ENCODE assay signal across 9 mouse cellular contexts in genomic region chr6:128435474-128435873, GRCm38 (mm10). TPM values are rescaled to one million over a fixed set of nuclear protein-coding genes. Genes with fewer than 3 reads are reported as not detected.
A peak's percentile ranks its signal among the peaks of the same experiment; 100 is the strongest.
DNase-seq lines count a peak whose midpoint lies in the region; ATAC-seq and TF ChIP-seq lines count a peak whose summit lies in the region.
"Had no signal": no experiment of that assay in that cellular context is flagged by ENCODE, and none has a peak within 500 bp of the region (broad histone marks: within the 10 kb centered on the region; RNA-seq: fewer than 3 reads in every experiment).

No protein-coding gene starts in this region.

- 0 out of 2 replicates have a peak, but pooled peaks cover 3% of the 10 kb centered on the region for H3K4me1 ChIP-seq in stomach, postnatal 0 days (replicated peaks; ENCODE audit: control insufficient read depth, insufficient read depth)
- H3K4me1 ChIP-seq in forebrain, postnatal 0 days (ENCODE audit: insufficient read depth) = peaks cover 4% of the 10 kb centered on the region

- no peaks in the 10 kb centered on the region for H3K9me3 ChIP-seq in stomach, postnatal 0 days (ENCODE audit: control insufficient read depth, low read length)
- no peaks in the 10 kb centered on the region for H3K9me3 ChIP-seq in forebrain, postnatal 0 days (ENCODE audit: low read length)
- H3K9me3 ChIP-seq: midbrain, embryonic 12.5 days had no signal

- no peak overlapping the region for H3K4me3 ChIP-seq in gastrocnemius, adult 2 months
- H3K4me3 ChIP-seq in stomach, postnatal 0 days (ENCODE audit: low read depth, low read length) = no peak overlapping the region
- no peak overlapping the region for H3K4me3 ChIP-seq in forebrain, postnatal 0 days (ENCODE audit: low read depth, low read length)
- H3K4me3 ChIP-seq: midbrain, embryonic 12.5 days had no signal

- no peak for TF ChIP-seq EP300 in stomach, postnatal 0 days (optimal IDR thresholded peaks at IDR 0.05)

- WGBS in stomach, postnatal 0 days = 57% methylated on average over 5 of the region's 5 CpGs
- WGBS in forebrain, postnatal 0 days = 63% methylated on average over 5 of the region's 5 CpGs

- intact Hi-C loops in gastrocnemius, adult 2 months (cut with DNase I) = no loop called here
- intact Hi-C loops in left cerebral cortex, postnatal 25 days (cut with DNase I) = no loop called here

- peak overlapping the region; percentile 43; the same call in 1 of the 2 replicates for H3K27ac ChIP-seq in gastrocnemius, adult 2 months
- H3K27ac ChIP-seq in stomach, postnatal 0 days (replicated peaks) = no peak overlapping the region
- H3K27ac ChIP-seq in forebrain, postnatal 0 days (ENCODE audit: low read depth, low read length) = no peak overlapping the region
- H3K27ac ChIP-seq: midbrain, embryonic 12.5 days had no signal

- H3K27me3 ChIP-seq in stomach, postnatal 0 days (ENCODE audit: control insufficient read depth, insufficient read depth, low read length) = no peaks in the 10 kb centered on the region
- H3K27me3 ChIP-seq in forebrain, postnatal 0 days (ENCODE audit: insufficient read depth, low read length) = no peaks in the 10 kb centered on the region

- no peak overlapping the region for H3K9ac ChIP-seq in stomach, postnatal 0 days (ENCODE audit: low read length)
- H3K9ac ChIP-seq in forebrain, postnatal 0 days = no peak overlapping the region
- H3K9ac ChIP-seq: midbrain, embryonic 12.5 days had no signal

- H3K36me3 ChIP-seq in stomach, postnatal 0 days (ENCODE audit: control insufficient read depth, insufficient read depth, low read length) = peaks cover 32% of the 10 kb centered on the region
- H3K36me3 ChIP-seq in forebrain, postnatal 0 days (ENCODE audit: insufficient read depth) = peaks cover 57% of the 10 kb centered on the region

- no peak for ATAC-seq in stomach, postnatal 0 days (ENCODE audit: low FRiP score, low TSS enrichment)
- no peak for ATAC-seq in forebrain, postnatal 0 days

- no peak overlapping the region for H3K4me2 ChIP-seq in stomach, postnatal 0 days (replicated peaks; ENCODE audit: low read depth)
- no peak overlapping the region for H3K4me2 ChIP-seq in forebrain, postnatal 0 days (ENCODE audit: low read depth)
- H3K4me2 ChIP-seq: midbrain, embryonic 12.5 days had no signal

- TF ChIP-seq CTCF in gastrocnemius, adult 2 months (IDR thresholded peaks at IDR 0.05) = no peak
- TF ChIP-seq CTCF in stomach, postnatal 0 days (IDR thresholded peaks at IDR 0.05; ENCODE audit: low read depth) = no peak
- no peak for TF ChIP-seq CTCF in forebrain, postnatal 0 days (IDR thresholded peaks at IDR 0.05; ENCODE audit: low read depth)

- peak; percentile 81 for DNase-seq in ovary, adult 18-20 months (ENCODE audit: low spot score)
- no peak for DNase-seq in ovary, postnatal 10 days (ENCODE audit: low spot score)
- DNase-seq in gastrocnemius, adult 2 months = peak; percentile 72
- DNase-seq in kidney, adult 9 months = peak; percentile 91
- peak; percentile 70 for DNase-seq in stomach, postnatal 0 days (ENCODE audit: low spot score)
- DNase-seq in left cerebral cortex, postnatal 25 days (ENCODE audit: low spot score in 2 of 2) = no peak
- DNase-seq in adipocyte (ENCODE audit: low spot score) = no peak
- DNase-seq in forebrain, postnatal 0 days = no peak

RNA-seq across cellular contexts. Expression of gene Fkbp4, which starts 3.0 kb away (rescaled TPM):
- 100 to 1,000 TPM; 105 to 165 TPM for total RNA-seq in gastrocnemius, adult 2 months (2021)
- 180 TPM in 2 replicates for polyA plus RNA-seq in stomach, postnatal 0 days (2015; fragmentation: Nextera tagmentation; extraction: Ambion mirVana)
- 100 to 1,000 TPM; 117 to 119 TPM for total RNA-seq in left cerebral cortex, postnatal 25 days (2021)
- 201 and 235 TPM in 2 replicates for total RNA-seq in forebrain, postnatal 0 days (2014; rRNA removed)
- polyA plus RNA-seq in forebrain, postnatal 0 days (2015; fragmentation: Nextera tagmentation; extraction: Ambion mirVana) = 253 and 276 TPM in 2 replicates

RNA-seq across cellular contexts. Expression of gene Itfg2, which starts 10.7 kb away (rescaled TPM):
- total RNA-seq in gastrocnemius, adult 2 months (2021) = 10 to 100 TPM; 15.3 to 16.3 TPM
- 13.6 and 14.8 TPM in 2 replicates for polyA plus RNA-seq in stomach, postnatal 0 days (2015; fragmentation: Nextera tagmentation; extraction: Ambion mirVana)
- 10 to 100 TPM; 25.0 to 30.9 TPM for total RNA-seq in left cerebral cortex, postnatal 25 days (2021)
- 25.3 and 57.6 TPM in 2 replicates for total RNA-seq in forebrain, postnatal 0 days (2014; rRNA removed)
- 28.1 and 33.7 TPM in 2 replicates for polyA plus RNA-seq in forebrain, postnatal 0 days (2015; fragmentation: Nextera tagmentation; extraction: Ambion mirVana)

RNA-seq across cellular contexts. Expression of gene Nrip2, which starts 36.4 kb away (rescaled TPM):
- total RNA-seq in gastrocnemius, adult 2 months (2021) = 1 to 10 TPM; 1.5 to 1.7 TPM
- 2.2 and 3.4 TPM in 2 replicates for polyA plus RNA-seq in stomach, postnatal 0 days (2015; fragmentation: Nextera tagmentation; extraction: Ambion mirVana)
- total RNA-seq in left cerebral cortex, postnatal 25 days (2021) = 1 to 10 TPM; 9.9 to 10.0 TPM
- 7.1 and 8.5 TPM in 2 replicates for total RNA-seq in forebrain, postnatal 0 days (2014; rRNA removed)
- polyA plus RNA-seq in forebrain, postnatal 0 days (2015; fragmentation: Nextera tagmentation; extraction: Ambion mirVana) = 5.5 and 7.4 TPM in 2 replicates

Comparison
In these comparisons a context has a peak if more than half of its experiments do, and no peak if none do; other contexts are left out.
1. DNase-seq: peak in ovary, adult 18-20 months (single experiment), gastrocnemius, adult 2 months (single experiment), kidney, adult 9 months (single experiment) and stomach, postnatal 0 days (single experiment); none in ovary, postnatal 10 days (single experiment), left cerebral cortex, postnatal 25 days (0 of 2), adipocyte (single experiment) and forebrain, postnatal 0 days (single experiment).